Mouse (Mus musculus) forebrain, embryonic 14.5 days (tissue): ENCODE measurements around the gene Atf4. TPM values are rescaled to one million over a fixed set of nuclear protein-coding genes. Genes with fewer than 3 reads are reported as not detected.

Experiments
- ATAC-seq: fragments of 200-750 bp; cut with Nextera tagmentation; 2 replicates; pipeline ENCODE4 v1.8.0; 2017; ENCODE audit warnings: mild to moderate bottlenecking, moderate library complexity
- DNase-seq: peaks from one replicate; pipeline ENCODE4 v3.0.0-alpha.2; 2015; ENCODE audit warnings: low spot score
- H3K27ac ChIP-seq: fragments of 300-500 bp; sonication (generic); 2 replicates; pipeline ENCODE4 v1.5.1; 2014; ENCODE audit warnings: low read depth, mild to moderate bottlenecking, control low read depth, low read length, moderate library complexity
- H3K27me3 ChIP-seq: fragments of 300-500 bp; sonication (generic); replicated peaks from 2 replicates; pipeline ENCODE4 v1.6.1; 2014; ENCODE audit warnings: low read length, control low read depth, mixed read lengths; ENCODE audit not compliant: control insufficient read depth, insufficient read depth
- H3K36me3 ChIP-seq: fragments of 300-500 bp; sonication (generic); 2 replicates; pipeline ENCODE4 v1.6.1; 2014; ENCODE audit warnings: low read length, control low read depth; ENCODE audit not compliant: control insufficient read depth, insufficient read depth
- H3K4me1 ChIP-seq: fragments of 300-500 bp; sonication (generic); 2 replicates; pipeline ENCODE4 v1.6.1; 2014; ENCODE audit warnings: antibody characterized with exemption, low read length, control low read depth; ENCODE audit not compliant: control insufficient read depth, insufficient read depth
- H3K4me2 ChIP-seq: fragments of 300-500 bp; sonication (generic); 2 replicates; pipeline ENCODE4 v1.6.1; 2014; ENCODE audit warnings: mild to moderate bottlenecking, control low read depth, low read length
- H3K4me3 ChIP-seq: fragments of 300-500 bp; sonication (generic); 2 replicates; pipeline ENCODE4 v1.5.1; 2014; ENCODE audit warnings: low read depth, low read length, control low read depth
- H3K9ac ChIP-seq: fragments of 300-500 bp; sonication (generic); 2 replicates; pipeline ENCODE4 v1.6.1; 2014; ENCODE audit warnings: mild to moderate bottlenecking, low read length, control low read depth, moderate library complexity
- H3K9me3 ChIP-seq: fragments of 300-500 bp; sonication (generic); replicated peaks from 2 replicates; pipeline ENCODE4 v1.6.1; 2016; ENCODE audit warnings: low read length, control low read depth, mixed read lengths; ENCODE audit not compliant: control insufficient read depth
- WGBS: fragments of 180-500 bp; shearing (Covaris S2); extraction: QIAGEN DNeasy Blood & Tissue Kit; methylation state at CpG from one replicate; pipeline ENCODE4 v1.1.7; 2014; 5-methylcytosine and 5-hydroxymethylcytosine counted together
- polyA plus RNA-seq: library from polyadenylated mRNA; unstranded; fragments of >200 nt; fragmentation: Nextera tagmentation; extraction: Ambion mirVana; gene quantifications from 2 replicates; pipeline ENCODE4 v1.2.1, GENCODE M21; 2014

Gene Atf4
- polyA plus RNA-seq, 1 experiment from 2014 or later, result 133 TPM

- peak within 1 kb of the TSS; percentile 74 for H3K27ac ChIP-seq
- 1% methylated on average over 66 of the region's 66 CpGs for WGBS
- H3K9me3 ChIP-seq, result no peaks in the 10 kb centered on the region
- ATAC-seq (peak; percentile 93), DNase-seq (peak; percentile 96)
- H3K9ac ChIP-seq, result peak within 1 kb of the TSS; percentile 87
- H3K4me2 ChIP-seq, result peak within 1 kb of the TSS; percentile 84
- no peaks in the 10 kb centered on the region for H3K27me3 ChIP-seq
- peaks cover 5% of the 10 kb centered on the region; the same call in 1 of the 2 replicates for H3K4me1 ChIP-seq
- H3K4me3 ChIP-seq, result peak within 1 kb of the TSS; percentile 88
- H3K36me3 ChIP-seq, result peaks cover 19% of the 10 kb centered on the region
Observed at GRCm38 (mm10) chr15:80263610-80264575, 8.9 kb downstream of the Atf4 start, which contains the start of gene Rps19bp1. TSS of gene Rps19bp1 (minus strand) at chr15:80264315.

DNA sequence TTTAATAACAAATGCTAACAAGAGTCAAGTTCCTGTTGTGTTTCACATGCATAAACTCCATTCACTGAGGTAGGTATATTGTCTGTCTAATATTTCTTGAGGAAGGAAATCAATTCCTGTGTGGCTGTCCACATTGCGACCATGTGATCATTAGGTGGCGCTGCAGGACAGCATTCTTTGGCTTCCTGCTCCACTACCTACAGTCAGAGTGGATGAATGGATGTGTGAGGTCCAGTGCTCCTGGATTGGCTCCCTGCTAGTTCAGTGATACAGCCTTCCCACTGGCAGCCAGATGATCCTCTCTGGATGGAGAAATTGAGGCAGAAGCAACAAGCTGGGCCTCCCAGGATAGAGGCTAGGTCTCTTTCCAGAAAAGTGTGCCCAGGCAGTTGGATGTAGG is 11.3 kb downstream of the Atf4 start:
- 0 out of 2 replicates have a peak, but pooled peaks cover under 1% of the 10 kb centered on the region for H3K36me3 ChIP-seq
- H3K9me3 ChIP-seq, result no peaks in the 10 kb centered on the region
- no peak overlapping the region for H3K27ac ChIP-seq
- H3K9ac ChIP-seq, result no peak overlapping the region
- ATAC-seq (0 out of 2 replicates have a peak, but pooled peaks have one; percentile 43), DNase-seq (peak; percentile 88)
- WGBS, result 0% methylated on average over 2 of the region's 2 CpGs
- no peak overlapping the region for H3K4me2 ChIP-seq
- peaks cover 5% of the 10 kb centered on the region; the same call in 1 of the 2 replicates for H3K4me1 ChIP-seq
- no peaks in the 10 kb centered on the region for H3K27me3 ChIP-seq
- no peak overlapping the region for H3K4me3 ChIP-seq

GRCm38 (mm10) chr15:80271858-80272396 is 16.9 kb downstream of the Atf4 start:
- no peaks in the 10 kb centered on the region for H3K36me3 ChIP-seq
- WGBS, result 37% methylated on average over 3 of the region's 3 CpGs
- no peaks in the 10 kb centered on the region for H3K9me3 ChIP-seq
- no peak overlapping the region for H3K4me2 ChIP-seq
- DNase-seq (peak; percentile 76), ATAC-seq (0 out of 2 replicates have a peak, but pooled peaks have one; percentile 40)
- H3K4me1 ChIP-seq, result peaks cover 4% of the 10 kb centered on the region; the same call in 1 of the 2 replicates
- H3K9ac ChIP-seq, result no peak overlapping the region
- H3K4me3 ChIP-seq, result no peak overlapping the region
- 0 out of 2 replicates have a peak, but pooled peaks cover 2% of the 10 kb centered on the region for H3K27me3 ChIP-seq
- H3K27ac ChIP-seq, result no peak overlapping the region

- WGBS, result 49% methylated on average over 9 of the region's 9 CpGs
- ATAC-seq (no peak), DNase-seq (no peak)
Observed at GRCm38 (mm10) chr15:80277107-80277506, 22.1 kb downstream of the Atf4 start.

GRCm38 (mm10) chr15:80277625-80278024 is 22.6 kb downstream of the Atf4 start:
- whole genome bisulfite sequencing, result 0% methylated on average over 6 of the region's 6 CpGs
- Histone ChIP-seq H3K36me3 (no peaks in the 10 kb centered on the region), H3K4me2 (no peak overlapping the region), H3K4me3 (no peak overlapping the region), H3K27me3 (0 out of 2 replicates have a peak, but pooled peaks cover 2% of the 10 kb centered on the region), H3K4me1 (no peaks in the 10 kb centered on the region), H3K27ac (no peak overlapping the region), H3K9me3 (no peaks in the 10 kb centered on the region), H3K9ac (no peak overlapping the region)
- DNase-seq (no peak), ATAC-seq (no peak)

More at GRCm38 (mm10) chr15:80277107-80277506, 22.1 kb downstream of the Atf4 start:
- Histone ChIP-seq H3K4me2 (no peak overlapping the region), H3K27me3 (0 out of 2 replicates have a peak, but pooled peaks cover 2% of the 10 kb centered on the region), H3K4me1 (peaks cover 2% of the 10 kb centered on the region; the same call in 1 of the 2 replicates), H3K36me3 (no peaks in the 10 kb centered on the region), H3K9ac (no peak overlapping the region), H3K27ac (no peak overlapping the region), H3K4me3 (no peak overlapping the region), H3K9me3 (no peaks in the 10 kb centered on the region)

DNA sequence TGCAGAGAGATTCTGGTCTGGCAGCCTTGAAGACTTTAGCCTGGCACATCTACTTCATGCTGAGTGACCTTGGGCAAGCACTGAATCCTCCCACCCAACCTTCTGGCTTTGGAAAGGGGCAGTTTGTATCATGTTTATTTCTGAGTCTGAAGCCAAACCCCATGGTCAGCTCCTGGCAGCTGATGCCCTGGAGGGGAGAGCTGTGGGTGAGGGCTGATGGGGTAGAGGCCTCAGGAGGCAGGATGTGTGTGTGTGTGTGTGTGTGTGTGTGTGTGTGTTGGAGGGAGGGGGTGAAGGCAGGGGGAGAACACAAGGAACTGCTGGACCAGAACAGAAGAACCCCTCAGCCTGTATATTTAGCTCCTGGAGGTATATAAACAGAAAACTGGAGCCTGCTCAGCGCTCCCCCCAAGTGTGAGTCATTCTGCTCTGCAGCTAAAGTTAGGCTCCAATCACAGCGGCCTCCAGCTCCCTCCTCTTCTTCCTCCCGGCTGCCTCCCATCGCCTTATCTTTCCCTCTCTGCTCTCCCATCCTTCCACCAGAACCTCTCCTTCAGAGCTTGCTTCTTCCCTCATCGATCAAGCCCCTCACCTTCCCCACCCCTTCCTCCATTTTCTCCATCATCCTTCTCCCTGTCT is 23.3 kb downstream of the Atf4 start:
- Histone ChIP-seq H3K4me3 (no peak overlapping the region), H3K36me3 (no peaks in the 10 kb centered on the region), H3K27ac (no peak overlapping the region), H3K9me3 (no peaks in the 10 kb centered on the region), H3K27me3 (0 out of 2 replicates have a peak, but pooled peaks cover 2% of the 10 kb centered on the region), H3K9ac (no peak overlapping the region), H3K4me2 (no peak overlapping the region), H3K4me1 (no peaks in the 10 kb centered on the region)
- ATAC-seq (no peak), DNase-seq (no peak)
- 71% methylated on average over 5 of the region's 5 CpGs for WGBS

GRCm38 (mm10) chr15:80279053-80279452 is 24.1 kb downstream of the Atf4 start:
- H3K9ac ChIP-seq, result no peak overlapping the region
- 73% methylated on average over 2 of the region's 2 CpGs for WGBS
- H3K9me3 ChIP-seq, result no peaks in the 10 kb centered on the region

GRCm38 (mm10) chr15:80280646-80281045 is 25.7 kb downstream of the Atf4 start:
- no peaks in the 10 kb centered on the region for H3K9me3 ChIP-seq
- peaks cover 11% of the 10 kb centered on the region for H3K27me3 ChIP-seq
- no peaks in the 10 kb centered on the region for H3K36me3 ChIP-seq
- no peaks in the 10 kb centered on the region for H3K4me1 ChIP-seq
- H3K4me2 ChIP-seq, result no peak overlapping the region
- H3K9ac ChIP-seq, result no peak overlapping the region
- 16% methylated on average over 6 of the region's 6 CpGs for WGBS
- ATAC-seq, result peak; percentile 20; the same call in 1 of the 2 replicates
- H3K27ac ChIP-seq, result no peak overlapping the region
- no peak overlapping the region for H3K4me3 ChIP-seq
- DNase-seq, result peak; percentile 60

More at GRCm38 (mm10) chr15:80279053-80279452, 24.1 kb downstream of the Atf4 start:
- Histone ChIP-seq H3K36me3 (no peaks in the 10 kb centered on the region), H3K4me2 (no peak overlapping the region), H3K4me1 (no peaks in the 10 kb centered on the region), H3K27me3 (0 out of 2 replicates have a peak, but pooled peaks cover under 1% of the 10 kb centered on the region), H3K4me3 (no peak overlapping the region), H3K27ac (no peak overlapping the region)
- no peak for DNase-seq
- no peak for ATAC-seq
